Mouse (Mus musculus) thymus, postnatal 25 days (tissue): Measurements from ENCODE around the gene Tssc4.

ENCODE experiments used
- DNase-seq: peaks from one replicate; pipeline ENCODE4 v3.0.0; 2022

Gene Tssc4

GRCm38 (mm10) chr7:143046358-143046757, 22.7 kb upstream of the Tssc4 start:
- DNase-seq = no peak

GRCm38 (mm10) chr7:143049331-143049730, 19.7 kb upstream of the Tssc4 start:
- no peak for DNase-seq

- DNase-seq = no peak
Measured at GRCm38 (mm10) chr7:143049841-143050816, 18.9 kb upstream of the Tssc4 start.

GRCm38 (mm10) chr7:143051316-143051715, 17.7 kb upstream of the Tssc4 start:
- DNase-seq = no peak

GRCm38 (mm10) chr7:143052626-143053007, 16.4 kb upstream of the Tssc4 start, which contains the start of gene Cd81:
Gene Cd81 (plus strand): TSS chr7:143052739.
- peak; percentile 96 for DNase-seq

- DNase-seq = peak; percentile 83
Measured at GRCm38 (mm10) chr7:143053008-143053899, 15.8 kb upstream of the Tssc4 start.

DNA sequence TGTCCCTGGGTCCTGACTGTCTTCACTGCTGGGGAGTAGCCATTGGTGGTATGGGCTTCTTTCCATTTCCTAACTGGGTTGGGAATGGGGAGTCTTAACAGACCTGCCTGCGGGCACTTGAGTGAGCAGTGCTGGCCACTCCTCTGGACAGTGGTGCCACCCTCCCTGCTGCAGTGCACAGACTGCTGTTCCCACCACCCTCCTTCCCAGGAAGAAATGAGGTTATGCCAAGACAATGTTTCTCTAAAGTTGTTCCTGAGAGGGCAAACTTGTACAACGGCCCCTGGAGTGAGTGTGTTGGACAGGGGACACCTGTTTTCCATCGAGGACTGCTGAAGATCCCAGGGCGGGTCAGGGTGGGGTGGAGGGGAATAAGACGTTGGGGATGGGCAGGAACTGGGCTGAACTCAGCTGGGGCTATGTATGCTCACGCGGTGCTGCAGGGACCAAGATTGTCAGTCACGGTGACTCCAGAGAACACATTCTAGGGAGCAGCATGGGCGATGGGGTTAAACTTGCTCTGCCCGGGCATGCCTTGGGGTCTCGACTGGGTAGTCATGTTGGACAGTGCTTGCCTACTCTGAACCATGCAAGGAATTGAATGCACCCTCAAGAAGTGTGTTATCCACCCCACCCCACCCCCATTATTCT, 15.0 kb upstream of the Tssc4 start:
- DNase-seq = no peak

- no peak for DNase-seq
Measured at GRCm38 (mm10) chr7:143054612-143054965, 14.5 kb upstream of the Tssc4 start.

GRCm38 (mm10) chr7:143055001-143055400, 14.0 kb upstream of the Tssc4 start:
- DNase-seq = no peak

DNA sequence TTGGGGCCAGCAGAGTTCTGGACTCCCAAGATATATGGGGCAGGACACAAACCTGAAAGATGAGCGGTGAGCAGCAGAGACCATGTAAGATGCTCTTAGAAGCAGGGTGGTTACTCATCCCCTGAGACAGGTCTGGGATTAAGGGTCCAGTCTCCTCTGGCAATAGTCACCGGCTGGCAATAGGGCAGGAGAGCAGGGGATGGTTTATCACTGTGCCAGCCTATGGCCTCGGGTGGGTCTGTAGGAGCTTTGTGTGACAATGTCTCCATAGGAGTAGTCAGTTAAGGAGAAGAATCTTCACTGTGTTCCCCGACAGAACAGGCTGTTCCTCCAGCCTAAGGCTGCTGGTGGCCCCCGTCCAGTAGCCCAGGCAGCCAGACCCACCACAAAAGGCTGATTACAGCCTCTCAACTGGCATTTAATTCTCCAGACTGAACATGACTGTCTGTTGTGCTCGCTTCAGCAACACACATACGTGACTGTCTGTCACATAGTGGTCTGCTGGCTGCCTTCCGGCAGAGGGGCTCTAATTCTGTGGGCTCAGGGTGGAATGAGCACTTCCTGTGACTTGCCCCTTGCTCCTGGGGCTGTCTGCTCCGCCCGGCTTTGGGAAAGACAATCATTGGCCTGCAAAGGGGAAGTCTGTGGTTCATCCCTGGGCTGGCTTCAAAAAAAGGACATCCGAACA, 13.4 kb upstream of the Tssc4 start:
- DNase-seq = no peak

GRCm38 (mm10) chr7:143057023-143057422, 12.0 kb upstream of the Tssc4 start:
- no peak for DNase-seq

- no peak for DNase-seq
Measured at GRCm38 (mm10) chr7:143057667-143058220, 11.3 kb upstream of the Tssc4 start.

DNA sequence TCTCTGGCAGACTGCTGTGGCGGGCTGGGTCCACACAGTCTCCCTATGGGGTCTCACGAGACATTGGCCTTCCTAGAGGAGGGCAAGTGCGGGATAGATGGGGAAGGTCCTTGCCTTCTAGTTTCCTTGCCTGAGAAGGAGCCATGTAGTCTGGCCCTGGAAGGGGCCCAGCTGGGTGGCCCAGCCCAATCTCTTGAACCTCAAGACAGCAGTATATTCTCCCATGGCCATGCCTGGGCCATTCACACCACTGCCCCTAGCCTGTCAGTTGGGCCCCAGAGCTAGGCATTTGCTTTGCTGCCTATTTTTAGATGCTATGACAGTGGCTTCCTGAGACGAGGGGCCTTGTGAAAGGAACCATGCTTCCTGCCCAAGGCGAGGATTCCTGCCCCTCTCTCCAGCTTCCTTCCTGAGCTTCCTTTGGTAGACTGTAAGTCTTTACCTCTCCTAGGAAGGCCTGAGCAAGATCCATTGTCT, 10.8 kb upstream of the Tssc4 start:
- peak; percentile 13 for DNase-seq

- DNase-seq = no peak
Measured at GRCm38 (mm10) chr7:143059202-143059870, 9.7 kb upstream of the Tssc4 start.

DNA sequence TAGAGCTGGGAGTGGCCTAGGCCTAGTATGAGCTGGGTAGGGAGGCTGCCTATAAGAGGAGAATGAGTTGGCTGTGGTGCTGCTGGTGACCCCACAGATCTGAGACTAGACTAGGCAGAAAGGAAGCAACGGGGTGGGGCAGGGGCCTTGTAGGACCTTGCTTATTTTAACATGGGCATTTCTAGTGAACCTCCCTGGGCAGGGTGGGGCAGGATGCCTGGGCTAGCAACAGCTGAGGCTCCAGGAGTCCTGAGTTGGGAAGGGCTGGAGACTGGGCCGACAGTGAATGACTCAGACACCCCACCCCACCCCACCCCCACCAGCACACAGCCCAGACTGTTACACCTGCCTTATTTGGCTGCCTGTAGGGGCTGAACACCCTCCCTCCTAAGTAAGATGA, 6.3 kb upstream of the Tssc4 start:
- no peak for DNase-seq

DNA sequence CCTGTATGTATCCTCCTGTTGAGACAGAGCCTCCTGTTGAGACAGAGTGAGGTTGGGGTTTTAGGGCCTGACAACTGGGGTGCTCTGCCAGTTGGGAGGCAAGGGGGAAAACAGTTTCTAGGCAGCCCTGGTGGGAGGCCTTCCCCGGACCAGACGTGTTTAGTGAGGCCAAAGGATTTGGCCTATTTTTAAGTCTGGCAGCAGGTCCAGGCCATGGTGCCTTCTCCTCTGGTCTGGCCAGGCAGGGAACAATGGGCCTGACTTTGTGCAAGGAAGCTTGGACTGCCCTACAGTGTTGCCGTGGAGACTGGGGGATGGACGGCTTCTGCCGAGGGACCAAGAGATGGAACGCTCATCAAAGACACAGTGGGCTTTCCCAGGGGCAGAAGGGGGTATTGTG, 4.8 kb upstream of the Tssc4 start:
- no peak for DNase-seq

DNA sequence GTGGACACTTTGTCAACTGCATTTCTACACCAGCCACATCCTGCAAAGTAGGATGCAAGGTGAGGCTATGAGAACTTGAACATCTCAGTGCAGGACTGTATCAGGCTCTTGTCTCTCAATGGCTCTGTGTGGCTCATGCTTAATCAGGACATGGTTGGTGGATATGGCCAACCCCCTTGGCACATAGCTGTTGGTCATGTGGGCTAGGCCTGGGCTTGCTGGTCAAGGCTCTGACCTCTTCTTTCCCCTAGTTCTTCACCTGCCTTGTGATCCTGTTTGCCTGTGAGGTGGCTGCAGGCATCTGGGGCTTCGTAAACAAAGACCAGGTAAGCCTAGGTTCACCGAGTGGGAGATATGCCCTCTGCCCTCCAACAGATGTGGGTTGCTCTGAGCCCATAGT, 3.4 kb upstream of the Tssc4 start:
- no peak for DNase-seq

DNA sequence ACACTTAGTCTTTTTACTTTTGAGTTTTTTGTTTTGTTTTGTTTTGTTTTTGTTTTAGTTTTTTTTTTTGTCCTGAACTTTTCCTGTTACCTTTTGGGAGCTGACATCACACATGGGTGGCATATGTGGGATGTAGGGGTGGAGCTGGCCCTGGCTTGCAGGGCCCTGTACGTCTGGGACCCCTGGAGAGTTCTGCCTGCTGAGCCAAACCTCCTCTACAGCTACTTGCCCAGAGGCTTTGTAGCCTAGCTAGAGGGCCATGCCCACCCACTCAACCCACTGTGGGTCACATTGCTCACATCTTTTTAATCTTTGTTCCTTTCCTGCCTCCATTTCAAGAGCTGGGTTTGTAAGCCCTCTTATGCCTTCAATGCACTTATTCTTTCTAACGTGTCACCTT, 1.6 kb upstream of the Tssc4 start:
- DNase-seq = no peak

- no peak for DNase-seq
Measured at GRCm38 (mm10) chr7:143067897-143068296, 1.2 kb upstream of the Tssc4 start.

- DNase-seq = no peak
Measured at GRCm38 (mm10) chr7:143068316-143068881, 650 bp upstream of the Tssc4 start.

DNA sequence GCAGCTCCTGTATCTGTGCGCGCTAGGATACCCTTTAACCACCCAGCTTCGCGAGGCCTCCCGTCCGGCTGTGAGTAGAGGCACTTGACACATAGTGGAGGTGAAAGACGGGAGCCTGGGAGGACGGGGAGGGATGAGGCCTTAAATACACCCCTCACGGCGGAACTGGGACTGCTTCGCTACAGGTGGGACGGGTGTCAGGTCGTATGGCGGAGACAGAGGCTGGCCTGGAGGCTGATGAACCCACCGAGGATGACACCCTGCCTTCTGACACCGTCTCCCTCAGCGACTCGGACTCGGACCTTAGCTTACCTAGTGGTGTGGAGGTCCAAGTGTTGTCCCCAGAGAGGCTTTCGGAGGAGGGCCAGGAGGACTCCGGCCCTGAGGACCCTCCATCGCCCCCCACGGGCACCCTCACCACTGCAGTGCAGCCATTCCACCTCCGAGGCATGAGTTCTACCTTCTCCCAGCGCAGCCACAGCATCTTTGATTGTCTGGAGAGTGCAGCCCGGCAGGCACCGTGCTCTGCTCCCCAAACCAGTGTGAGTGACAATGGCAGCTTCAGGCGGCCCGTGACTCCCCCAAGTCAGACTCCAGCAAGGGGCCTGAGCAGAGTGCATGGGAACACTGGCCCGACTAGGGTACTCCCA, 827 bp downstream of the Tssc4 start:
- no peak for DNase-seq
